Mouse (Mus musculus): Measurements from ENCODE around the gene Psmb9. TPM values are rescaled to one million over a fixed set of nuclear protein-coding genes. Genes with fewer than 3 reads are reported as not detected.
A peak's percentile ranks its signal among the peaks of the same experiment; 100 is the strongest.

Gene Psmb9
- polyA plus RNA-seq, 1 experiment from 2014 or later, result 2.2 TPM

- WGBS, result 49% methylated on average over 3 of the region's 3 CpGs
- H3K4me3 ChIP-seq (replicated peaks; ENCODE audit: low read depth, low read length), result no peak overlapping the region
- no peak overlapping the region for H3K9ac ChIP-seq (replicated peaks; ENCODE audit: low read length)
- H3K4me1 ChIP-seq (ENCODE audit: control insufficient read depth, insufficient read depth, low read length), result no peaks in the 10 kb centered on the region; the same call in 1 of the 2 replicates
- H3K27ac ChIP-seq (replicated peaks; ENCODE audit: low read depth, low read length), result no peak overlapping the region
- H3K9me3 ChIP-seq (ENCODE audit: control insufficient read depth, low read length), result no peaks in the 10 kb centered on the region
- no peak for ATAC-seq (ENCODE audit: low FRiP score, low TSS enrichment)
- no peak overlapping the region for H3K4me2 ChIP-seq (ENCODE audit: low read length)
- peaks cover 32% of the 10 kb centered on the region for H3K27me3 ChIP-seq (ENCODE audit: control insufficient read depth, insufficient read depth, low read length)
- H3K36me3 ChIP-seq (ENCODE audit: control insufficient read depth, insufficient read depth, low read length), result no peaks in the 10 kb centered on the region
- DNase-seq, result no peak
These were observed 22.1 kb upstream of the Psmb9 start for GRCm38 (mm10) chr17:34209680-34210079.

- ATAC-seq (ENCODE audit: low FRiP score, low TSS enrichment), result no peak
- peaks cover 32% of the 10 kb centered on the region for H3K27me3 ChIP-seq (ENCODE audit: control insufficient read depth, insufficient read depth, low read length)
These were observed 20.9 kb upstream of the Psmb9 start for GRCm38 (mm10) chr17:34208421-34208820.

GRCm38 (mm10) chr17:34207866-34208265 is 20.3 kb upstream of the Psmb9 start:
- no peaks in the 10 kb centered on the region for H3K9me3 ChIP-seq (ENCODE audit: control insufficient read depth, low read length)
- DNase-seq (no peak), ATAC-seq (ENCODE audit: low FRiP score, low TSS enrichment) (no peak)
- H3K4me2 ChIP-seq (ENCODE audit: low read length), result no peak overlapping the region
- H3K27me3 ChIP-seq (ENCODE audit: control insufficient read depth, insufficient read depth, low read length), result peaks cover 27% of the 10 kb centered on the region
- no peak overlapping the region for H3K4me3 ChIP-seq (replicated peaks; ENCODE audit: low read depth, low read length)
- 97% methylated on average over 9 of the region's 9 CpGs for WGBS
- no peak overlapping the region for H3K9ac ChIP-seq (replicated peaks; ENCODE audit: low read length)
- no peaks in the 10 kb centered on the region; the same call in 1 of the 2 replicates for H3K4me1 ChIP-seq (ENCODE audit: control insufficient read depth, insufficient read depth, low read length)
- H3K27ac ChIP-seq (replicated peaks; ENCODE audit: low read depth, low read length), result no peak overlapping the region
- H3K36me3 ChIP-seq (ENCODE audit: control insufficient read depth, insufficient read depth, low read length), result no peaks in the 10 kb centered on the region

More at GRCm38 (mm10) chr17:34208421-34208820, 20.9 kb upstream of the Psmb9 start:
- Histone ChIP-seq H3K4me2 (ENCODE audit: low read length) (no peak overlapping the region), H3K9ac (replicated peaks; ENCODE audit: low read length) (no peak overlapping the region), H3K4me1 (ENCODE audit: control insufficient read depth, insufficient read depth, low read length) (no peaks in the 10 kb centered on the region; the same call in 1 of the 2 replicates), H3K36me3 (ENCODE audit: control insufficient read depth, insufficient read depth, low read length) (no peaks in the 10 kb centered on the region), H3K9me3 (ENCODE audit: control insufficient read depth, low read length) (no peaks in the 10 kb centered on the region), H3K4me3 (replicated peaks; ENCODE audit: low read depth, low read length) (no peak overlapping the region), H3K27ac (replicated peaks; ENCODE audit: low read depth, low read length) (no peak overlapping the region)
- no peak for DNase-seq
- WGBS, result 16% methylated on average over 10 of the region's 10 CpGs

- Histone ChIP-seq H3K4me3 (replicated peaks; ENCODE audit: low read depth, low read length) (no peak overlapping the region), H3K4me1 (ENCODE audit: control insufficient read depth, insufficient read depth, low read length) (no peaks in the 10 kb centered on the region; the same call in 1 of the 2 replicates), H3K27ac (replicated peaks; ENCODE audit: low read depth, low read length) (no peak overlapping the region), H3K9ac (replicated peaks; ENCODE audit: low read length) (no peak overlapping the region), H3K4me2 (ENCODE audit: low read length) (no peak overlapping the region), H3K36me3 (ENCODE audit: control insufficient read depth, insufficient read depth, low read length) (no peaks in the 10 kb centered on the region), H3K9me3 (ENCODE audit: control insufficient read depth, low read length) (no peaks in the 10 kb centered on the region), H3K27me3 (ENCODE audit: control insufficient read depth, insufficient read depth, low read length) (peaks cover 26% of the 10 kb centered on the region)
- ATAC-seq (ENCODE audit: low FRiP score, low TSS enrichment), result no peak
- DNase-seq, result no peak
- WGBS, result 69% methylated on average over 3 of the region's 3 CpGs
These were observed 19.9 kb upstream of the Psmb9 start for GRCm38 (mm10) chr17:34207456-34207855.

GRCm38 (mm10) chr17:34206731-34207130 is 19.2 kb upstream of the Psmb9 start:
- no peaks in the 10 kb centered on the region for H3K36me3 ChIP-seq (ENCODE audit: control insufficient read depth, insufficient read depth, low read length)
- no peak for DNase-seq
- H3K27me3 ChIP-seq (ENCODE audit: control insufficient read depth, insufficient read depth, low read length), result peaks cover 26% of the 10 kb centered on the region
- no peak overlapping the region for H3K9ac ChIP-seq (replicated peaks; ENCODE audit: low read length)
- no peaks in the 10 kb centered on the region for H3K9me3 ChIP-seq (ENCODE audit: control insufficient read depth, low read length)
- no peak overlapping the region for H3K4me3 ChIP-seq (replicated peaks; ENCODE audit: low read depth, low read length)
- H3K4me2 ChIP-seq (ENCODE audit: low read length), result no peak overlapping the region
- no peak for ATAC-seq (ENCODE audit: low FRiP score, low TSS enrichment)
- 83% methylated on average over 5 of the region's 5 CpGs for WGBS
- no peaks in the 10 kb centered on the region; the same call in 1 of the 2 replicates for H3K4me1 ChIP-seq (ENCODE audit: control insufficient read depth, insufficient read depth, low read length)
- no peak overlapping the region for H3K27ac ChIP-seq (replicated peaks; ENCODE audit: low read depth, low read length)

GRCm38 (mm10) chr17:34205746-34206176 is 18.2 kb upstream of the Psmb9 start:
- Histone ChIP-seq H3K9ac (replicated peaks; ENCODE audit: low read length) (no peak overlapping the region), H3K36me3 (ENCODE audit: control insufficient read depth, insufficient read depth, low read length) (no peaks in the 10 kb centered on the region), H3K27ac (replicated peaks; ENCODE audit: low read depth, low read length) (no peak overlapping the region), H3K4me2 (ENCODE audit: low read length) (no peak overlapping the region), H3K4me1 (ENCODE audit: control insufficient read depth, insufficient read depth, low read length) (no peaks in the 10 kb centered on the region; the same call in 1 of the 2 replicates), H3K9me3 (ENCODE audit: control insufficient read depth, low read length) (no peaks in the 10 kb centered on the region), H3K27me3 (ENCODE audit: control insufficient read depth, insufficient read depth, low read length) (peaks cover 24% of the 10 kb centered on the region), H3K4me3 (replicated peaks; ENCODE audit: low read depth, low read length) (no peak overlapping the region)
- WGBS, result 14% methylated on average over 9 of the region's 9 CpGs
- DNase-seq (peak; percentile 60), ATAC-seq (ENCODE audit: low FRiP score, low TSS enrichment) (no peak)

- peak overlapping the region; percentile 55; the same call in 1 of the 2 replicates for H3K9ac ChIP-seq (replicated peaks; ENCODE audit: low read length)
- WGBS, result 18% methylated on average over 18 of the region's 18 CpGs
- H3K4me1 ChIP-seq (ENCODE audit: control insufficient read depth, insufficient read depth, low read length), result no peaks in the 10 kb centered on the region; the same call in 1 of the 2 replicates
- no peak for ATAC-seq (ENCODE audit: low FRiP score, low TSS enrichment)
- peaks cover 20% of the 10 kb centered on the region for H3K27me3 ChIP-seq (ENCODE audit: control insufficient read depth, insufficient read depth, low read length)
- H3K4me2 ChIP-seq (ENCODE audit: low read length), result peak overlapping the region; percentile 81
- H3K4me3 ChIP-seq (replicated peaks; ENCODE audit: low read depth, low read length), result peak overlapping the region; percentile 50
- H3K9me3 ChIP-seq (ENCODE audit: control insufficient read depth, low read length), result no peaks in the 10 kb centered on the region
- no peaks in the 10 kb centered on the region for H3K36me3 ChIP-seq (ENCODE audit: control insufficient read depth, insufficient read depth, low read length)
- DNase-seq, result no peak
- no peak overlapping the region for H3K27ac ChIP-seq (replicated peaks; ENCODE audit: low read depth, low read length)
These were observed 17.6 kb upstream of the Psmb9 start for GRCm38 (mm10) chr17:34205021-34205745.

GRCm38 (mm10) chr17:34204303-34205010 is 16.9 kb upstream of the Psmb9 start:
- Histone ChIP-seq H3K9ac (replicated peaks; ENCODE audit: low read length) (peak overlapping the region; percentile 55; the same call in 1 of the 2 replicates), H3K4me3 (replicated peaks; ENCODE audit: low read depth, low read length) (peak overlapping the region; percentile 50), H3K4me1 (ENCODE audit: control insufficient read depth, insufficient read depth, low read length) (no peaks in the 10 kb centered on the region; the same call in 1 of the 2 replicates), H3K36me3 (ENCODE audit: control insufficient read depth, insufficient read depth, low read length) (no peaks in the 10 kb centered on the region), H3K9me3 (ENCODE audit: control insufficient read depth, low read length) (no peaks in the 10 kb centered on the region), H3K4me2 (ENCODE audit: low read length) (peak overlapping the region; percentile 81), H3K27ac (replicated peaks; ENCODE audit: low read depth, low read length) (no peak overlapping the region), H3K27me3 (ENCODE audit: control insufficient read depth, insufficient read depth, low read length) (peaks cover 24% of the 10 kb centered on the region)
- 1% methylated on average over 44 of the region's 44 CpGs for WGBS
- peak; percentile 88 for DNase-seq
- ATAC-seq (ENCODE audit: low FRiP score, low TSS enrichment), result peak; percentile 31; the same call in 1 of the 2 replicates
